Mouse (Mus musculus) spleen, adult 18-20 months (tissue): Measurements from ENCODE around the gene Itm2c.

Source experiments
- DNase-seq, 2 experiments: peaks; one replicate each; pipeline ENCODE4 v3.0.0; 2022; ENCODE audit warnings: mixed read lengths in 2 of 2

The Itm2c gene

DNA sequence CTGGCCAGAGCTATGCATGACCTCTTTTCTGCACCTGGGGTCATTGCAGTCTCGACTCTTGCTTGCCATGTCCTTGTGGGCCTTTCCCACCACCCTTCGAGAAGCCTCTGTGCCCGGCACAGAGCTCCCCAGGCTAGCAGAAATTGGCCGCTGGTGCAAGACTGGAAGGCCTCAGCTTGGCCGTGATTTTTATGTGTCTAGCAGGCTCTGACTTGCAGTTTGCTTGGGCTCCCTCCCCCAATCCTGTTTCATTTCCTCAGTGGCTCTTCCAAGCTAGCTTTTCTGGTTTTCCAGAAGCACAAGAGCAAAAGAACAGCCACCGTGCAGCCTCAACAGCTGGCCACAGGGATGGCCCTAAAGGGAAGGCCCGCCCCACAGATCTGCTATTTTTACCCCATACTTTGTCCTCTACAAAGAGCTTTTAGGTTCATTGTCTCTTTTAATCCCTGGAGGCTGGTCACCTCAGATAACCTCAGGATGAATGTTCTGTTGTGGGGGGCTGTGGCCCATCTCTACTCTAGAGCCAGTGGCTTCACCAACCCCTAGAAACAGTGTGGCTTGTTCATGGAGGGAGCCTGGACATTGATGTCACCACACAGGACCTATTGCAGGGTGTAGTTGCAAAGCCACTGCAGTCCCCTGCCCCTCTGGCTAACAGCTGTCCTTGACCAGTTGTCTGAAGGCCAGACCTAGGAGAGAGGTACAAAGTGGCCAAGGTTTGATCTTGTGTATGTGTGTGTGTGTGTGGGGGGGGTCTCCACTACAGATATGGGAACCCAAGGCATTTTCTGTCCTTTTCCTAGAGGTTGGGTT, 6.6 kb downstream of the Itm2c start:
- no peak for DNase-seq

GRCm38 (mm10) chr1:85901516-85902107, 7.5 kb downstream of the Itm2c start:
- no peak for DNase-seq

DNA sequence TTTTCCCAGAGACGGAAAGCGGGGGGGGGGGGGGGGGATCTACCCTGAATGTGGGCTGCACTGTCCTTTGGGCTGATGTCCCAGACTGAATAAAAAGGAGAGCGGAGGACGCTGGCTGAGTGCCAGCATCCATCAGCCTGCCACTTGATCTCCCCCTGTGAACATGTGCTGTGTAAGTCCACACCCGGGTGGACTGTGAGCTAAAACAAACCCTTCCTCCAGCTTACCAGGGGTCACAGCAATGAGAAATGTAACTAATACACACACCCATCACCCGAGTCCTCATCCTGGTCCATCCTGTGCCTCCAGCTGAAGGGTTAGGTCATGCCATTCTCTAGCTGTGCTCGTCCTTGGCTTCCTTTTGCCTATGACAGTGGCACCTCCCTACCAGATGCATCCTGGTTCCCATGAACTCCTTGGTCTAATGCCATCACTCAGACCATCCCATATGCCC, 8.1 kb downstream of the Itm2c start:
- DNase-seq = no peak

- DNase-seq = no peak
These were observed 12.8 kb downstream of the Itm2c start for GRCm38 (mm10) chr1:85906892-85907291.

GRCm38 (mm10) chr1:85908754-85909590, 14.9 kb downstream of the Itm2c start:
- DNase-seq = no peak

DNA sequence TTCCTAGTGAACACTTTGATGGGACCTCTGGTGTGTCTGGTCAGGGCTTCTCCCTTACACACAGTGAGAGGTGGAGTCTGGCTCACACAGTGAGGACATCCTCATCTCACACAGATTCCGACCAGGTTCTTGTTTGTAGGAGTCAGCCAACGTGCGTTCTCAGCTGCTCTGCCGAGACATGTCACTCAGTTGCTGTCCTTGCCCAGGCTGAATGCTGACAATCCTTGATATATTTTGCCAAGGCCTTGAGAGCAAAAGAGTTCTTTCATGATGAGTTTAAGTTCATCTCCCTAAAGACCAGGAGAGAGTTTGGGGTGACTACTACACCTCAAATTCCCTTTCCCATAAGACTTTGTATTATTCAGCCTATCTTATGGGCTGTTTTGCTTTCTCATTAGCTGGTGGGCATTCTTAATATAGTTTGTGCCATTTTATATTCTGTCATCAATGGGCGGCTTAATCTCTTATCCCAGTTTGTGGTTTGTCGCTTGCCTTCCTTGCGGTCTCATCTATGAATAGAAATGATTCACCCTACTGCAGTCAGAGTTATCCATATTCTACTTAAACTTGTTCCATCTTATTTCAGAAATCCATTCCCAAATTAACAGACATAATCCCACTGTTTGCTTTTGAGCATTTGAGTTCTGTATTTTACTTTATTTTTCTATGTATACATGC, 19.1 kb downstream of the Itm2c start:
- DNase-seq = no peak

DNA sequence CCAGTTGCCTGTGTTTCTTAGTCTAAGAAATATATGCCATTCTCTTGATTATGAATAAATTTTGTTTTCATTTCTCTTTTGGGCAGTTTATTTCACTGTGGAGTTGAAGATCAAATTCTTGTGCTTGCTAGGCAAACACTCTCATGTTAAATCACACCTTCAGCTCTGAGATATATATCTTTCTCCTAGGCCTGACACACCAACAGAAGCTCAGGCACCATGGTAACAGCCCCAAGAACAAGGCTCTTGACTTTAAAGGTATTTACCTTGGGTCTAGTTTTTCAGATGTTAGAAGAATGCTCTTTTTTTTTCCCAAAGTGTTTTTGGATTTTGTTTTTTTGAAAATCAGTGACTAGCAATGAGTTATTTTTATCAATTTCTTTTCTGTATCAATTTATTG, 21.8 kb downstream of the Itm2c start:
- DNase-seq = no peak

GRCm38 (mm10) chr1:85916830-85917450, 22.9 kb downstream of the Itm2c start:
- DNase-seq = no peak

GRCm38 (mm10) chr1:85919621-85920020, 25.5 kb downstream of the Itm2c start:
- no peak for DNase-seq

DNA sequence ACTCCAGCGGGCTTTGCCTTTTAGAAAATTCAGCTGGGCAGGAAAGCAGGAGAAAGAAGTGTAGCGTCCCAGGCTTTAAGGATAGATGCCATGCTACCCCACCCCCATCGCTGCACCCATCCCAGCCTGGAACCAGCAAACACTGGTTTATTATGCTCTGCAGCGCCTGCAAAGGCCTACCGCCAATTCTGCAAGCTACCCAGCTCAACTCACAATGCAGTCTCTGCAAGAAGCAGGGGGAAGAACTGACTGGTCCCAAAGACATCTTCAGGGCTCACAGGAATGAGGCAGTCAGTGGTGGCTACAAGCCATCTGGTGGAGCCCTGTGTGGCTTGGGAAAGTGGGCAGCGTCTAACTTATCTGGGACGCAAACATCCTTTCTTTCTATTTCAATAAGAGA, 27.6 kb downstream of the Itm2c start:
- no peak for DNase-seq

DNA sequence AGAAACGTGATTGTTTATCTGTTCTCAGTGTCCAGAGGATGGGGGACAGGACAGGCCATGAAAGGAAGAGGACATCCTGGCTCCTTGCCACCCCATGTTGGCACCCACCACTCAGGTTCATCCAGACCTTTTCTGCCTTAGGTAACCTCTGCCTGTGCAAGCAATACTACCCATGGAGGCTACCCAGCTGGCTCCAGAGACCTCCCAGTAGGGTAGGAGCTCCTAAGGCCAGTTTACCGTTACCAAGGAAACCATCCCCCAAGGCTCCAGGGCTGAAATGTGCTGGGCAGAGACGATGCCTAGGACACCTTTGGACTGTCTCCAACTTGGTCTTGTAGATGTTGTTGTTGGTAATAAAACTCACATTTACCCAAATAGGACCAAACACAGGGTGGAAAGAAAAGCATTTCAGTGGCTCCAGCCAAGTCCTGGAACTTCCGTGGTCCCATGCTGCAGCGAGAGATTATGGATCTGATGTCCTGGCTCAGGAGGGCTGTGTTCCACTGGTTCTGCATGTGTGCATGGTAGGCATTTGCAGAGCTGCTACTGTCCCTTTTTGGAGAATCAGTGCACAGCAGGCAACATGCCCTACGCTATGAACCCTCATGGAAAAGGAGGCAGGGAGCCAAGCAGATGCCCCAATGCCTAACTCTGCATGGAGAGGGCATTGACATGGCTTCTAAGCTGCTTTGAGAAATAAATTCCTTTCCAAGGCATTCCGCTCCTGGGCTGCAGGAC, 28.2 kb downstream of the Itm2c start:
- no peak for DNase-seq

DNA sequence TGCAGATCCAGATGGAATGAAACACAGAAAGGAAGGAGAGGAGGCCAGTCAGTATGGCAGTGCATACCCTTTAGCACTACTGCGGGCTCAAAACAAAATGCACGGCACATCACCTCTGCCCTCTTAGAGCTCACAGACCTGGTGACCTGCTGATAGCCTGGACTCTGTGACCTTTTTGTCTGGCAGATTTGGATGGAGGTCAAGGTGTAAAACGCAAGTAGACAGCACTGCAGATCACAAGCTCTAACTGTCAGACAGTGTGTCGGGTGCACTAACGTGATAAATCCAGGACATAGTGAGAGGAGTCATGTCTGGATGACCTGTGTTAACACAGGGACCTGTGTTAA, 28.8 kb downstream of the Itm2c start:
- DNase-seq = no peak

- no peak for DNase-seq
These were observed 31.1 kb downstream of the Itm2c start for GRCm38 (mm10) chr1:85925183-85925582.

- DNase-seq = no peak
These were observed 34.1 kb downstream of the Itm2c start, which contains the start of gene 4933407L21Rik for GRCm38 (mm10) chr1:85928057-85928687. 4933407L21Rik (plus strand) TSS chr1:85928483.

DNA sequence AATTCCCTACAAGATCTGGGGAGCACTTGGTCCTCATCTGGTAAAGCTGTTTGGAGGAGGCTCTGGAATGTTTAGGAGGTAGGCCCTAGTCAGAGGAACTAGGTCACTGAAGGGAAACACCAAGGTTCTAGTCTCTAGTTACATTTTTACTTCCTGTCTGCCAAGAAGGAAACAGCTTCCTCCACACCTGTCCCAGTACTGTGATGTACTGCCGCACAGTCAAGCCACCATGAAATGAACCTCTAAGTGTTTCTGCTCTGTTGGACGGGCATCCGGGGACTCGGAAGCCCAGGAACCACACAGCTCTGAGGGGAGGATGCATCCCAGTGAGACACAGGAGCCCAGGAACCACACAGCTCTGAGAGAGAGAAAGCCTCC, 34.6 kb downstream of the Itm2c start:
- DNase-seq = no peak

DNA sequence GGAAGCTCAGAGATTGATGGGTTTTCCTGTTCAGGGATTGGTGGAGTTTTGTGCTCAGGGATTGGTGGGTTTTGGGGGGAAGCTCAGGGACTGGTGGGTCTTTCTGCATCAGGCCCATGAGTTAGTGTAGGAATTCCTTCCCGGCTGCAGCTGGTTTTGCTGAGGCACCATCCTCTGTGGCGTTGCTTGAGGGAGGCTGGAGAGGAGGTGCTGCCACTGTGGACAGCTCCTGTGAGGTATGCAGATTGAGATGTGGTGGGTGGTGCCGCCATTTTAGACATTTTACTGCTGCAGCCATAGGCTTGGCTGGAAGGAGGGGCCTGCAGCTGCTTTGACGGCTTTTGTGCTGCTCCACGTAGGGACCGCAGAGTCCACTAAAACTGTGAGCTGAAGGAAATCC, 35.3 kb downstream of the Itm2c start:
- DNase-seq = no peak

DNA sequence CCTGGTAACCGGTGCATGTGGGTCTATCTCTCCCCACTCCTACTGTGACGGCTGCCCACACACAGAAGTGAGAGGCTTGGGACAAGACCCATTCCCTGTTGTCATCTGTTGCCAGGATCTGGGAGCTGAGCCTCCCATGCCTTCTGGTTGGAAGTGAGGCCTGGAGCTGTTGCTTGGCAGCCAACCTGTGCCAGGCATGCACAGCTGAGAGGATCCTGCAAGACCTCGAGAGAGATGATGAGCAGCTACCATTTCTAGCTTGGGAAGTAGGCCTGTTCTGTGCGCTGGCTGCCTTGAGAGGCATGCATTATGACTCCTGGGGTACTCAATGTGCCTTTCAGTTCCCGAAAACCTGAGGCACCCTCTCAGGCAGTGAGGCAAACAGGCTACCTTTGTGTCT, 37.1 kb downstream of the Itm2c start:
- DNase-seq = no peak

GRCm38 (mm10) chr1:85933226-85933625, 39.1 kb downstream of the Itm2c start:
- DNase-seq = no peak

- no peak for DNase-seq
These were observed 39.8 kb downstream of the Itm2c start for GRCm38 (mm10) chr1:85933631-85934465.

DNA sequence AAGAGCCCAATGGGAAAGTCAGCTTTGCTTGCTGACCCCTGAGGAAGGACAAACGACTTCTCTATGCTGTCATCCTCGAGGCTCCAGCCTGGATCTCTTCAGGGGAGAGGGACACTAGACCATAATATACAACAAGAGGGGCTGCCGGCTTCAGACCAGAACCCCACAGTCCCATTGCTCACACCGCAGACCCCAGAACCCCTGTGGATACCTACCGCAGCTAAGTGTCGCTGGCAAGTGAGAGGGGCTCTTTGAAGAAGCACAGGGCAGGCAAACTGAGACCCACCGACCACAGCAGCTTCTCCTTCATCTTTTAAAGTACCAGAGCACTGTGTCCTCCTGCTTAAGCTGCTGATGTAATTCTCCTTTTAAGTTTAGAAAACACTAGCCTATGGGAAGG, 40.5 kb downstream of the Itm2c start:
- no peak for DNase-seq
